Mouse (Mus musculus) bone marrow, adult 2 months (tissue): ENCODE data around the gene Fam163a.

Source experiments
- CTCF ChIP-seq: fragments of 200-500 bp; IDR thresholded peaks from 2 replicates; pipeline ENCODE4 v1.5.1; 2011; ENCODE audit warnings: low read length, control low read depth; ENCODE audit not compliant: control insufficient read depth, insufficient read depth
- POLR2A ChIP-seq: fragments of 200-500 bp; IDR thresholded peaks from 2 replicates; pipeline ENCODE4 v1.6.1; 2011; ENCODE audit warnings: low read depth, mild to moderate bottlenecking, control low read depth, low read length, borderline replicate concordance; ENCODE audit not compliant: control insufficient read depth

GRCm38 (mm10) chr1:156076474-156076873, 128.4 kb downstream of the Fam163a start:
- TF ChIP-seq CTCF (no peak), POLR2A (no peak)
